Mouse (Mus musculus): ENCODE measurements at regions not wholly inside any gene's neighbourhood (a gene's known extent, or its start where the extent isn't known, plus 50 kb on each side); places are given as distances from the start of the nearest gene placed in this dataset.
A peak's percentile ranks its signal among the peaks of the same experiment; 100 is the strongest.

GRCm38 (mm10) chr12:110220516-110220915, 58.4 kb upstream of the Dio3 start:
- ATAC-seq (ENCODE audit: low TSS enrichment), result no peak

GRCm38 (mm10) chr12:110221184-110221583, 57.7 kb upstream of the Dio3 start:
- no peak for ATAC-seq (ENCODE audit: low TSS enrichment)

- ATAC-seq (ENCODE audit: low TSS enrichment), result no peak
Measured at GRCm38 (mm10) chr12:110221679-110222078, 57.2 kb upstream of the Dio3 start.

- ATAC-seq (ENCODE audit: low TSS enrichment), result no peak
Measured at GRCm38 (mm10) chr12:110224250-110224649, 54.6 kb upstream of the Dio3 start.

- peak; percentile 88 for ATAC-seq (ENCODE audit: low TSS enrichment)
Measured at GRCm38 (mm10) chr12:110228011-110228411, 50.9 kb upstream of the Dio3 start.

Measured in frontal cortex, adult (tissue).